Mouse (Mus musculus): ENCODE data around the gene Uqcrq.

DNA sequence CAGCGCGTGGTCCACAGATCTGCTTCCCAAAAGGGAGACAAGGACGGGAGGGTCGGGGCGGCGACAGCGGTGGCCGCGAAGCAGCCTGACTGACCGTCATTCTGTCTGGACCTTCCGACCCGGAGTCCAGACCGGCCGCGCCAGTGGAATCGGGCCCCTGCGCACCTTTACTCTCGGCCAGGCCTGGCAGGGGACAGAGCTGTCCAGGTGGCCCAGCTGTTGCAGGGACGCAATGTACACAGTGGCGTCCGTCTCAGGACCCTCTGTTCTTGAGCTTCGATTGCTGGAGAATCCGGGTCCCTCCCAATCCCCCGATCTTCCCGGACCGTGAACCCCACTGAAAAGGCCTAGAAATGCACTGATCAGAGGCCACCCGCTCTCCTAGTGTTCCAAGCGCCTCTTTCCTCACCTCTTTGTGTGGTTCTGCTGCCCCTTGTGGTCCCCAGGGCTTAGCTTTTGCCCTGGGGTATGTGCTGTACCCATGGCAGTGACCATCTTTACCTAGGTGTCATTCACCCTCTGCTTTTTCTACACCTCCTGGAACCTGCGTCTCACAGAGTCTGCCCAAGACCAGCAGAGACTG lies 26.8 kb upstream of the Uqcrq start:
- TF ChIP-seq CEBPB (IDR thresholded peaks at IDR 0.05; ENCODE audit: low read depth) (no peak), CTCF (IDR thresholded peaks at IDR 0.05; ENCODE audit: control insufficient read depth, insufficient read depth, insufficient read length) (no peak), USF1 (IDR thresholded peaks at IDR 0.05; ENCODE audit: low read depth) (no peak), MYOD1 (IDR thresholded peaks at IDR 0.05; ENCODE audit: control insufficient read depth, insufficient read length, low read depth) (no peak), MAX (IDR thresholded peaks at IDR 0.05) (no peak), MYOG (IDR thresholded peaks at IDR 0.05; ENCODE audit: control insufficient read depth, extremely low read depth, insufficient read length) (no peak), FOSL1 (IDR thresholded peaks at IDR 0.05; ENCODE audit: insufficient read depth, low read length, poor library complexity, severe bottlenecking) (no peak)

Measured in C2C12 (cell line).